Mouse (Mus musculus): ENCODE data around the gene Cacna1g. TPM values are rescaled to one million over a fixed set of nuclear protein-coding genes. Genes with fewer than 3 reads are reported as not detected.

Cacna1g gene
- polyA plus RNA-seq (2014; fragmentation: Illumina TruSeq; extraction: RNeasy Lipid Tissue Mini Kit (QIAGEN cat#74804); ENCODE audit: low read depth, low replicate concordance), result 8.6 TPM

GRCm38 (mm10) chr11:94473707-94474543, at the start of gene Cacna1g:
Cacna1g (minus strand) TSS chr11:94474198.

GRCm38 (mm10) chr11:94521219-94521843, 47.3 kb upstream of the Cacna1g start, which contains the start of gene Mycbpap:
Mycbpap (minus strand) TSS chr11:94521742.

DNA sequence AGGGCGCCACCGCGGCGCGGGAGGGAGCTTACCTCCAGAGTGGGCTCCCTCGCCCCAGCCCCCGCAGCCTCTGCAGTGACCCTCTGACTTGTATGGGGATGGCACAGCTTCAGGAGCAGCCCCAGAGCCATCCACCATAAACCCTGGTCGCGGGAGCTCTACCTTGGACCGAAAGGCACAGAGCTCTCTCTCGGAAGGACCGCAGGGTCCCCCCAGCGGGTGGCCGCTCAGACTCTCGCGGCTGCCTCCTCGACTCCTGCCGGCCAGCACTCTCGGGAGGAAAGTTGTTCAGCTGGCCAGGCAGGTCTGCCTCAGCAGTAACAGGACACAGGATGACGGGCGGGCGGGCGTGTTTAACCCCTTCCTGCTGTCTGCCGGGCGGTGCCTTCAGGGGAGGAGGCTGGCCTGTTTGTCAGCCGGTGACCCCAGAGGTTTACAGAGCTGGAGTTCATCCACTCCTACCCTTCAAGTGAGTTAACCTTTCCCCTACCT, 25.7 kb upstream of the Cacna1g start, which contains the start of gene Epn3:
Epn3 (minus strand) TSS at position 314 of the 492 bp plus-strand sequence.

DNA sequence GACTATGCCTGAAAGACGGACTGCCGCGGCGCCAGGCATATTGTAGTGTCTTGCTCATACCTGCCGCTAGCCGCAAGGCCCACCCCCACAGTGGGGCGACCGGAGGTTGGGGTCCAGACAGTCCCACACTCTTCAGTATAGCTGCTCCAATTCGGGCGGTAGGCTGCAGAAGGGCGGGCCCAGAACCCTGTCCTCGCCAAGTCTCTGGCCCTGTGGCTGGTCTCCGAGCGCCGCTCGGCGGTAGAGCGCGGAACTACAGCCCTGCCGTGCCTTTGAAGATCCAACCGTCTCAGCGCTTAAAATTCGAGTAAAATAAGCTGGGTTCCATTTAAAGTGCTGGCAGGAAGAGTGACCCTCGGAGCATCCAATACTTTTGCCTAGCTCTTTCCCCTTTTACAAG, 12.0 kb upstream of the Cacna1g start, which contains the start of gene Spata20:
Spata20 (minus strand) TSS at position 179 of the 400 bp plus-strand sequence.

GRCm38 (mm10) chr11:94392672-94393109, 81.3 kb downstream of the Cacna1g start, which contains the start of gene Abcc3:
Abcc3 (minus strand) TSS chr11:94392997.

Other genes with a start within 250 kb of the Cacna1g start
- gene Wfikkn2, start 228.2 kb downstream of the Cacna1g start, polyA plus RNA-seq (2014; fragmentation: Illumina TruSeq; extraction: RNeasy Lipid Tissue Mini Kit (QIAGEN cat#74804); ENCODE audit: low read depth, low replicate concordance), result 2.1 TPM
- not detected for gene Gm21885, start 192.3 kb downstream of the Cacna1g start, polyA plus RNA-seq (2014; fragmentation: Illumina TruSeq; extraction: RNeasy Lipid Tissue Mini Kit (QIAGEN cat#74804); ENCODE audit: low read depth, low replicate concordance)
- 97.6 TPM for gene Luc7l3, start 152.2 kb downstream of the Cacna1g start, polyA plus RNA-seq (2014; fragmentation: Illumina TruSeq; extraction: RNeasy Lipid Tissue Mini Kit (QIAGEN cat#74804); ENCODE audit: low read depth, low replicate concordance)
- 89.1 TPM for gene Ankrd40, start 146.2 kb downstream of the Cacna1g start, polyA plus RNA-seq (2014; fragmentation: Illumina TruSeq; extraction: RNeasy Lipid Tissue Mini Kit (QIAGEN cat#74804); ENCODE audit: low read depth, low replicate concordance)
- 37.7 TPM for gene Abcc3, start 81.2 kb downstream of the Cacna1g start, polyA plus RNA-seq (2014; fragmentation: Illumina TruSeq; extraction: RNeasy Lipid Tissue Mini Kit (QIAGEN cat#74804); ENCODE audit: low read depth, low replicate concordance)
- gene Spata20, start 12.0 kb upstream of the Cacna1g start, polyA plus RNA-seq (2014; fragmentation: Illumina TruSeq; extraction: RNeasy Lipid Tissue Mini Kit (QIAGEN cat#74804); ENCODE audit: low read depth, low replicate concordance), result 15.4 TPM
- gene Epn3, start 25.8 kb upstream of the Cacna1g start, polyA plus RNA-seq (2014; fragmentation: Illumina TruSeq; extraction: RNeasy Lipid Tissue Mini Kit (QIAGEN cat#74804); ENCODE audit: low read depth, low replicate concordance), result 10.1 TPM
- gene Mycbpap, start 47.5 kb upstream of the Cacna1g start, polyA plus RNA-seq (2014; fragmentation: Illumina TruSeq; extraction: RNeasy Lipid Tissue Mini Kit (QIAGEN cat#74804); ENCODE audit: low read depth, low replicate concordance), result 16.1 TPM
- gene Rsad1, start 75.1 kb upstream of the Cacna1g start, polyA plus RNA-seq (2014; fragmentation: Illumina TruSeq; extraction: RNeasy Lipid Tissue Mini Kit (QIAGEN cat#74804); ENCODE audit: low read depth, low replicate concordance), result 5.9 TPM
- gene Chad, start 90.8 kb upstream of the Cacna1g start, polyA plus RNA-seq (2014; fragmentation: Illumina TruSeq; extraction: RNeasy Lipid Tissue Mini Kit (QIAGEN cat#74804); ENCODE audit: low read depth, low replicate concordance), result 3.5 TPM
- 17.7 TPM for gene Acsf2, start 127.7 kb upstream of the Cacna1g start, polyA plus RNA-seq (2014; fragmentation: Illumina TruSeq; extraction: RNeasy Lipid Tissue Mini Kit (QIAGEN cat#74804); ENCODE audit: low read depth, low replicate concordance)
- 90.2 TPM for gene Lrrc59, start 155.6 kb upstream of the Cacna1g start, polyA plus RNA-seq (2014; fragmentation: Illumina TruSeq; extraction: RNeasy Lipid Tissue Mini Kit (QIAGEN cat#74804); ENCODE audit: low read depth, low replicate concordance)
- gene Mrpl27, start 179.6 kb upstream of the Cacna1g start, polyA plus RNA-seq (2014; fragmentation: Illumina TruSeq; extraction: RNeasy Lipid Tissue Mini Kit (QIAGEN cat#74804); ENCODE audit: low read depth, low replicate concordance), result 85.4 TPM
- gene Eme1, start 179.8 kb upstream of the Cacna1g start, polyA plus RNA-seq (2014; fragmentation: Illumina TruSeq; extraction: RNeasy Lipid Tissue Mini Kit (QIAGEN cat#74804); ENCODE audit: low read depth, low replicate concordance), result 0.24 TPM
- gene Xylt2, start 203.3 kb upstream of the Cacna1g start, polyA plus RNA-seq (2014; fragmentation: Illumina TruSeq; extraction: RNeasy Lipid Tissue Mini Kit (QIAGEN cat#74804); ENCODE audit: low read depth, low replicate concordance), result 18.0 TPM
- gene Gm11541, start 230.3 kb upstream of the Cacna1g start, polyA plus RNA-seq (2014; fragmentation: Illumina TruSeq; extraction: RNeasy Lipid Tissue Mini Kit (QIAGEN cat#74804); ENCODE audit: low read depth, low replicate concordance), result not detected